Mouse (Mus musculus) retina, embryonic 14.5 days (tissue): ENCODE measurements around the gene Itgb3.
A peak's percentile ranks its signal among the peaks of the same experiment; 100 is the strongest.

Experiments used
- DNase-seq: peaks from one replicate; pipeline ENCODE4 v3.0.0-alpha.2; 2015; ENCODE audit warnings: low spot score

Gene Itgb3

DNA sequence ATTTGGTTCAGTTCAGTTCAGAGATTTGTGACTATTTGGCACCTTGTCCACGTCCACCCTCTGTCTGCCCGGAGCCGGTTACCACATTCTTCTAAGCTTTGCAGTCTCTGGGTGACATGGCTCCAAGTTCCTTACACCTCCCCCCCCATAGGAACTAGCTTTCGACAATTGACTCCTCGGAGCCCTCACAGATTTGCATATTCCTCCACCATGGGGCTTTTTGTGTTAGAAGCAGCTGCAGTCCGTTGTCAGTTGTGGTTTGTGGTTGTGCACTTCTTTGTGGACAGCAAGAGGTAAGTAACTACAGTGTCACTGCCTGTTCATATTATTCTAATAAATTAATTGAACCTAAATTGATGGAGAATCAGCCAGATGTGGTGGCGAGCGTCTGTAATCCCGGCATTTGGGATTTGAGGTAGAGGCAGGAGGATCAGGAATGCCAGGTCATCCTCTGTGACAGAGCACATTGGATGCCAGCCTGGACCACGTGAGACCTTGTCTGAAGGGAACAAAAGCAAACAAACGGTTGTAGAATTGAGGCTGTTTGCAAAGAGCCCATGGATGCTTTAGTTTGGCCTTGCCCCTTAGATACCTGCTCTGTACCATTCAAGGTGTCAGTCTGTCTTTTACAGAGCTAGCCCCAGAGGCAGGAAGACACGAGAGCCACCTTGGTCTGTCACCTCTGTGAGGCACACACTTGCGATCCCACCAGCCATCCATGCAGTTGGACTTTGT lies 25.0 kb upstream of the Itgb3 start:
- no peak for DNase-seq

DNA sequence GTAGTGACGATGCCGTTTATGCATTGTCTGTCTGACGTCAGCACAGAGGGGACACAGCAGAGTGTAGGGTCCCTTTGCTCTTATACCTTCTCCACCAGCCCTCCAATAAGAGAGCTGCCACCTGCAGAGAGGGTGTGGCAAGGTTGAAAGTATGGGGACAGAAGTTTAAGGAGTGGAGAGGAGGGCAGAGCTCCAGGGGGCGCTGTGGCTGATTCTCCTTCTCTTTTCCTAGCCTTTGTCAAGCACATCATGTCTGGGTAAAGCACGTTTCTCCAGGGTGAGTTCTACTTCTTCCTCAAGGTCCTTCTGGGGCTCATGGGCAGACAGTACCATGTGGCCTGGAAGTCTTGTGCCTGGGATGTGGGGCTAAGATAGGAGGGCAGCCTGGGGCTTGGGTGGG lies 22.3 kb upstream of the Itgb3 start:
- DNase-seq: no peak

DNA sequence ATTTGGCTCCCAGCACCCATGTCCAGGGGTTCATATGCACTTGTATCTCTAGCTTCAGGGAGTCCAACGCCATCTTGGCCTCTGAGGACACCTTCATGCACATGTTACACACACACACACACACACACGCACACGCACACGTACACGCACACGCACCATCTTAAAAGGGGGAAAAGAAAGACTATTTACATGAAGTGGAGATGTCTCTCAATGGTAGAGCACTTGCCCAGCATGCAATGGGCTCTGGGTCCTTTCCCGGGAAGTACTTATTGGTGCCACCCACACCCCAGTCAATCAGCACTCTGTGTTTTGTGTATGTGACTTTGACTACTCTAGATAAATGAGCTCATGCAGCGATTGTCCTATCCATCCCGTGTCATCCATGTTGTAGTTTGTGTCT lies 19.9 kb upstream of the Itgb3 start:
- no peak for DNase-seq

DNA sequence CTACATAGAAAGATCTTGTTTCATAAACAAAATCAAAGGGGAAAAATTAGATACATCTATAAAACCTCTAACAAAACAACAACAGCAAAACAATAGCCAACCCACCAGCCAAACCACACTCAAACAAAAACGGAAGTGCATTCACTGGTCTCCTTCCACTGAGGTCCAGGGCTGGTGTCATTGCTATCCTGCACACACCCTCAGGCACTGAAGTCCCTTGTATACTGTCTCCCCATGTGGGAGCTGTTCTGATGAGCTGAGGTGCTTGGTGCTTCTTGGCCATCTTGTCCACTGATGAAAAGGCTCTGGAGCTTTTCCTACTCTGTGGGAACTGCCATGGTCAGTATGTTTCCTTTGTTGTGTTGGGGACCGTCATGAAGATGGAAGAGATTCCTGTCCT lies 19.3 kb upstream of the Itgb3 start:
- DNase-seq: no peak

DNA sequence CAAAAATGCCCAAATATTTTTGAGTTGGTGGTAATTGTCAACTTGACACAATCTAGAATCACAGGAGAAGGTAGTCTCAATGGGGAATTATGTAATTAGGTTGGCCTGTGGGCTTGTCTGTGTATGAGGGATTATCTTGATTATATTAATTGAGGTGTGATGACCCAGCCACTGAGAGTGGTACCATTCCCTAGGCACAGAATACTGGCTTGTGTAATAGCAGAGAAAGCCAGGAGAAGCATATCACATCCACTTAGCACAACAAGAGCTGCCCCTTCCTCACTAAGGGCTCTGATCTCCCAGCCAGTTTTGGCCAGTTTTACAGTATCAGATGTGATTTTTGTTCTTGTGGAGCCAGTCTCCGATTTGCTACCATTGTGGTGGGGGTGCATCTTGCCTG lies 18.2 kb upstream of the Itgb3 start:
- DNase-seq: no peak

DNA sequence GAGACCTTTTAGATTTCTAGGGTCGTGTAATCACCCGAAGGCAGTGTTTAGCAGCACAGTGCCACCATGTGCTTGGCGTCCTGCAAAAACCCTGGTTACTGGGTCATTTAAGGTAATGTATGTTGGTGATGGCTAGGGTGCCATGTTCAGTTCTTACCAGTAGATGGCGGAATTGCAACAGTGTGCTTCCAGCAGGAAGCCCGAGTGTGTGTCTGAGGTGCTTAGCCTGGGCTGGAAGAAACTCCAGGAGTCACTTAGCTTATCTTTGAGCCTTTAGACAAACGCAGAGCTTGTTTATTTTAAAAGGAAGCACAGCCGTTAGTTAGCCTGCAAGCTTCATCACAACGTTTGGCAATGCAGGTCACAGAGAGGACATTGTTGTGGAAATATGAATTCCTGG lies 17.7 kb upstream of the Itgb3 start:
- peak; percentile 90 for DNase-seq

DNA sequence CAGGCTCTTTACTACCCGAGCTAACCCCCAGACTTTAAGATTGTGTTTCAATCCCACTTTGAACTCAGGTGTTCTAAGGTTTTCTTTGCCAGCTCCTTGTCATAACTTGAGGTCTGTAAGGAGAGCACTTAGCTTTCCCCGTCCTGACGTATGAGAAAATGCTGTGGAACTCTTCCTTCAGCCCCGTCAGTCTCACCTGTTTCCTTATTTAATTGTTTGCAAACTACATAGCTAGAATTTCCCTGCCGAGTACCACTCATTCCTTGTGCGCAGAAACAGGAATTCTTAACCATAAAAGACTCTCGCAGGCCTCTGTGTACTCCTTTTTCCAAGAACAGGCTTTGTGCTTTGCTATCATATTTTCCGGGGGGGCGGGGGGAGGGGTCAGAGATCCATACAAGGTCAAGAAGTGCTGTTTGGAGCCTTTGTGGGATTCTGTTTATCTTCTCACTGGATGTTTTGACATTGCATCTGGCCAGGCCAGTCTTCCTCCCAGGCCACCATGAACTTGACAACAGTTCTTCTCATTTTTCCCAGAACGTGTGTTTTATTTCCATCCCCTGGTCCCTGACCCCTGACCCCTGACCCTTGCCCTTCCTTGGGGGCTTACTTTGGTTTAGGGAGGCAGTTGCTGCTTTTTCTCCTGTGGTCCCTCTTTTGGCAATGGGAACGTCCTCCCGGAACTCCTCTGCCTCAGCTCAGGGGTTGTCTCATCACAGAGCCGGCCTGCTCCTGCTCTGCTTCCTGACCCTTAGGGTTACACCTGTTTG lies 15.5 kb upstream of the Itgb3 start:
- DNase-seq: no peak

DNA sequence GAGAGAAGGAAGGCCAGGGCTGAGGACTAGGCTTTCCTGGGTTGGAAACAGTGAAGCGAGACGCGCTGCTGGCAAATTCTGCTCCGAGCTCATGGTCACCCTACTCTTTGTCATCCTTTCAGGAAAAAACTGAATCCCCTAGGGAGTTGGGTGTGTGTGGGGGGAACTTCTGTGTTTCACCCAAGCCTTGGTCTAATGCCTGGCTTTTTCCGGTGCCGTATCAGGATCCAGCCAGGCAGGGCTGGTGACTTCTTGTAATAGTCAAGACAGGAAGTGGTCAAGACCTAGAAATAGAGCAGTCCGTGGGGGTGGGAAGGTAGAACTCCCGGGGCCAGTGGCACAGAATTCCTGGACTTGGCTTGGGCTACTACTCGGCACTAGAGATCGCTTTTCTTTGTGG lies 11.4 kb upstream of the Itgb3 start:
- no peak for DNase-seq

DNA sequence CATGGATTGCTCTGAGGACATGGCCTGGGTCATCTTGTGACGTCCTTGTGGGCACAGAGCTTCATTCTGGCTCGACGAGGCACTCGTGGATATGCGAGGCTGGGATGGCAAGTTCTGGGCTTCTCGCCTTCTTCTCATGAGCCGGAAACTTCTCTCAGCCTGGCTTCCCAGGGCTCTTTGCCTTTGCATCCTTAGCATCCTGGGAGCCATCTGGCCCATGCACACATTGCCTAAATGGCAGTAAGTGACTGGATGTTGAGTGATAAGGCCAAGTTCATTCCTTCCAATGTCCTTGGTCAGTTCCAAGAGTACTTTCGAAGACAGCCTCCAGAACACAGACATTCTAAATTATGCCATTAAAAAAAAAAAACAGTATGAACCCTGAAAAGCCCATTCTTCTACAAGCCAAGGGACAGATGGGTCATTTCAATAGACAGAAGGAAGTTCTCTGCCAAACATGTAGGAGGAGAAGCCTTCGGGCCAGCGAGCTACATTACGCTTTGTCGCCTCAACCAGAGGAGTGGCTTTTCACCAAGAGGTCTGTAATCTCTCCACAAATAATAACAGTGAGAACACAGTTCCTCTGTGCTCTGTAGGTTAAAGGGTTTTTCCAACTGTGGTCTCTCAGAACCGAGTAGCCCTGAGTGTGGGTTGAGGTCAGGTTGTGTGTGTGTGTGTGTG lies 8.4 kb upstream of the Itgb3 start:
- DNase-seq: no peak

DNA sequence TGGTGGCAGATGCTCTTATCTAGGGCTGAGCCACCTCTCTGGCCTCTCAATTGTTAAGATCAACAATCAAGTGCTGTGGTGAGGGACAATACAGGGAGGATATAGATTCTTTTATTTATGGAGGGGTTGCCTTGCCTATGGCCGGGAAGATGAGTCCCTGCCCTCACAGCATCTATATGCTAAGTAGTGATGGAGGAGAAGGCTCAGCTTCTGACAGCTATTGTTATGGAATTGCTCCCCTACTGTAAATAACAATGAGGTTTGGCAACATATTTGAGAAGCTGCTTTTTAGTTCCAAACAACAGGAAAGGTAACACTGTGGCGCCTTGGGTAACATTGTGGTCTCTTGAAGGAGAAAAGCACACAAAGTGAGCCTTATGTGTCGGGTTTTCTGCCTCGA lies 7.1 kb upstream of the Itgb3 start:
- DNase-seq: no peak

DNA sequence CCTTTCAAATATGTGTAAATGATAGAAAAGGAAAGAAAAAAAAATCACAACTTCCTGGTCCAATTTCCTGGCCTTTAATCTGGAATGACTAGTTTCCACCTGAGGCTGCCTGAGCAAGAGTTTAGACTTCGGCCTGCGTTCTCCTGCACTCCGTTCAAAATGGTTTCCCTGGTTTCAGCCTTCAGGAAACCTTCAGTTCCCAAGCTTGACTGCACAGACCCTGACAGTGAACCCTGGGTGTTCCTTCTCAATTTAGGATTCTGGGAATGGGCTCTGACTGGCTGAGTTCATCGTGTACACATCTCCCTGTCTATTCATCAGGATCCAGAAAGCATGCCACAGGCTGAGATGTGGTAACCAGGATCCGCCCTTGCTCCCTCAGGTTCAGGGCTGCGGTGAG lies 3.6 kb upstream of the Itgb3 start:
- no peak for DNase-seq

DNA sequence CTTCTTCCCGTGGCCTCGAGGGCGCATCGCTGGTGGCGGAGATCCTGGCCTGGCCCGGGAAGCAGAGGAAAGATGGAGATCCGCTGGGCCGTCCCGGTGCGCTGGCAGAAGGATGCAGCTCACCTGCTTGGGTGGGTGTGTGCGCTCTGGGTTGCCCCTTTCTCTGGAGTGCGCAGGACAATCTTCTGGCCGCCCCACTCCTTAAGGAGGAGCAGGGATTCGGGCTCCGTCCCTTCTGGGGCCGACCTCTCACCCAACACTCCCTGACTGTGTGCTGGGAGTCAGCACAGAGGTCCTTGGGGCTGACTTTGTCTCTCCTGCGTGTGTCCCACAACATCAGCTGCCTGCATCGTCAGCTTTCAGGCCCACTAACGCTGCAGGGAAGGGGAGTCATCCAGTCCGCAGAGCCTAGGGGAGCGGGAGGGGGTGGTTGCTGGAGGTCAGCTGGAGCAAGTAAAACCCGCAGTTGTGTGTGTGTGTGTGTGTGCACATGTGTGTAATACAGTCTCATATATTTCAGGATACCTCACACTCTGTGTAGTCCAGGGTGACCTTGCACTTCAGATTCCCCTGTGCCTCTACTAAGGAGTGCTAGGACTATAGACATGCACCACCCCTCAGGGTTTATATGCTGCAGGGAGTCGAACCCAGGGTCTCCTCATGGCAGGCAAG lies 585 bp downstream of the Itgb3 start:
- DNase-seq: no peak

DNA sequence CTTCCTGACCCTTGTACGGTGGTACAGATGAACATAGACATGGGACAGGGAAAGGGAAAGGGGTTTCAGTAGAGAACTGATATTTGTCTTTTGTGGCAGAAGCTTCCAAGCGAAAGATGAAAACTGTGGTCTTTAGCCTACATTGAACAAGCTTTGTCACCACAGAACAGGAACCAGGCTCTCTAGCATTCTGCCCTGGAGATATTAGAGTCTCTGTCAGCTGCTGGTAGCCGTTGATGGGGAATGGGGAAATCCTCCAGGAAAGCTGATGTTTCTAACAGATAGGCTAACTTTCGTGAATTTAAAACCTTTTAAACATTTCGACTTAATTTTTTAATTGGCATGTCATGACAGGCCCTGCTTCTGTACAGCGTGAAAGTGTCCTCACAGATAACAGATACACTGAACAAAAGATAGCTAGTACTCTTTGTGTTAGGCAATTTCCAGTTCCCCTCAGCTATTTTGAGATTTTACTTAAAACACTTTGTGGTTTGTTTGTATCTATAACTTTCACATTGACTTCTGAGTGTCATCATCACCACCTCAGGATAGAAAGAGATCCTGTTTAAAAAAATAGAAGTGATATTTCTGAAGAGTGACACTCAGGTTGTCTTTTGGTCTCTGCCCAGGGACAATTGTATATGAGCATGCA lies 1.4 kb downstream of the Itgb3 start:
- DNase-seq: no peak

DNA sequence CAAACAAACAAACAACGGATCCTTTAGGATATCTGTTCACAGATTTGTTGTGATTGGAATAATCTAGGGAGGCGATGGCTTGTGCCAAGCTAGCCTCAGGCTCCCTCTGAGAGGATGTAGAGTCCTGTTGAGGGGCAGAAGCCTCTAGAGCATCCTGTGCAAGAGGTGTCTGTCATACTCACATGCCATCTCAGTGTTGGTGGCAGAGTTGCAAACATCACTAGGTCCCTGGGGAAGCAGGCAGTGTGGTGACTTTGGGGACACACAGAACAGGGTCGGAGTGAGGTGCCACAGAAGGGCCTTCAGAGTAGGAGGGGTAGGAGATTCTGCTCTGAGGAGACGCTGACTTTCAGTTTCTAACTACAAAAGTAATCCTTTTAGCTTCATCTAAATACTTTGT lies 1.9 kb downstream of the Itgb3 start:
- no peak for DNase-seq

DNA sequence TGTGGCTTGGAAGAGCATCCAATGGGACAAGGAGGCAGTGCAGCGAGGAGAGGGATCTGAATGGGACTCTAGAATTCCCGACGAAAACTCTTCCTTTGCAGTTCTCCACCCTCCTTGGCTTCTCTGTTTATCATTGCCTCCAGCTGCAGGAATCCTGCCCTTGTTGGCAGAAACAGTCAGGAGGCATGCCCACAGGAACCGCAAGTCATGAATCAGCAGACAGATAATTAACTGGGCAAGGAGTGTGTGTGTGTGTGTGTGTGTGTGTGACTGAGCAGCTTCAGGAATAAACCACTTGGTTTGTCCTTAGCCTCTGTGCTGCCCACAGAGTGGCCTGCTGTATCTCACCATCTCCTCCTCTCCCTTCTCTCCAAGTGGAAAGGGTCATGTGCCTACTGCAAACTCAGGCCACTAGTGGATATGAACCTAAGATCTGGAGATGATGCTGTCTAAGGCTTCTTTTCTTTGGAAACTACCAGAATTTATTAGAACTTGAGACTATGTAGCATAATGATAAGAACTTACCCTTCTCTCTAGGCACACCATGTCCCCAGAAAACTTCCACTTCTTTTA lies 3.9 kb downstream of the Itgb3 start:
- DNase-seq: no peak

DNA sequence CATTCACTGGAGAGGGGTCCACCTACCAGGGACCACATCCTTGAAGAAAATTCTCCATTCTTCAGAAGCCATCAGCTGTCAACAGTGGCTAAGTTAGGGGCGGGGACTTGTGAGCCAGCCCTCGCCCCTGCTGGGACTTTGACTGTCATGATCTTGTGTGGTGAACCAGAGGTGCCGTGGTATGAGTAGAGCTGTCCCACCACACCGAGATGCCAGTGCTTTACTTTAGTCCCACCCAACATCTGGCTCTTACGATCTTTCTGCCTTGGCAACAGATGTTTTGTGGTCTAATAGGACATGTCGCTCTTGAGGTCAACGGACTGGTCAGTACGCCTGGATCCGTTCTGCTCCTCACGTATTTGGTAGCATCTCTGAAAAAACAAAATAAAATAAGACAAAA lies 5.8 kb downstream of the Itgb3 start:
- DNase-seq: no peak

DNA sequence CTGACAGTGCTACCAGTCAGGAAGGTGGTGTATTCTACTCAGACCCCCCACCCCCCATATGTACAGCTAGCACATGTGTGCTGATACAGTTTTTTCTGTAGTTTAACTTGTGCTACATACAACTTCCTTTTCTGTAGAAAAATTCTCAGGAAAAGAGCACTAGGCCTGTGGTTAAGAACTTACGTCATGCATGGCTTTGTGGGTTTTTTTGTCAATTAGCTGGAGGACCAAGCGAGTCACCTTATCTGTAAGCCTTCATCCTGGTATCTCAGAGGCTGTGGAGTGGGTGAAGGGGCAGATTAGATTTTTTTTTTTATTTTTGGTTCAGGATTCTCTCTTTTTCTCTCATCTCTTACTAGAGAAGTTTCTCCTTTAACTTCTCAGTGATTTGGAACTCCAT lies 6.3 kb downstream of the Itgb3 start:
- no peak for DNase-seq

DNA sequence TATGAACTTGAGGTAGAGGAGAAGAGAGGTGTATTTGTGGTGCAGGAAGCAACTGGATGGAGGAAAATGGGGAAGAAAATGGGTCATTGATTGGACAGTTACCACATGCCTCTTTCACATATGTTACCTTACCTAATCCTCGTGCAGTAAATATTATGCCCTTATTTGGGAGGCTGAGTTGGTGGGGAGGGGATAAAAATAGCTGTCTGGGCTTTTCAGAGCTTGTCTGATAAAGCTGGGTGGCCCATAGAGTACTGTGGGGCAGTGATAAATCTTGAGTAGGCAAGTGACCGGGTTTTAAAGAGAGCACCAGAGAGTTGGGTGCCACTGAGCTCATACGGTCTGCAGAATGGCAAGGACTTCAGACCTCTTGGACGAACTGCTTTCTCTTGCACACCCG lies 8.4 kb downstream of the Itgb3 start:
- no peak for DNase-seq

DNA sequence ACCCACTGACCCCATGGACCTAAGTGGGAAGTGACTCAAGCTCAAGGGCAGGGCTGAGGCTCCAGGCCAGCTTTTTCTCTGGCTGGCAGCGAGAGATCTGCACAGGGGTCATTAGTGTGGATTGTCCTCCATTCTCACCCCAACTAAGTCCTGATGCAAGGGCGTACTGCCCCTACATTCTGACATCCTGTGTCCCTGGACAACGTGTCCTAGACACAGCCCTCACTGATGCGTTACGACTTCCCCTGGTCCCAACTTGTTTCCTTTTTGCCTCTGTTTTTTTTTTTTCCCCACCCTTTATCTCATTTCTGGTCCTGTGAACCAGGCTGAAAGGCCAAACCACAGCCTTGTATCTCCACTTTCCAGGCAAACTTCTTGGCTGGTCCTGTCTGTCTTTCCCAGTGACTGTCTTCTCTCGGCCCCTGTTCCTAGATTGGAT lies 10.9 kb downstream of the Itgb3 start:
- DNase-seq: no peak

DNA sequence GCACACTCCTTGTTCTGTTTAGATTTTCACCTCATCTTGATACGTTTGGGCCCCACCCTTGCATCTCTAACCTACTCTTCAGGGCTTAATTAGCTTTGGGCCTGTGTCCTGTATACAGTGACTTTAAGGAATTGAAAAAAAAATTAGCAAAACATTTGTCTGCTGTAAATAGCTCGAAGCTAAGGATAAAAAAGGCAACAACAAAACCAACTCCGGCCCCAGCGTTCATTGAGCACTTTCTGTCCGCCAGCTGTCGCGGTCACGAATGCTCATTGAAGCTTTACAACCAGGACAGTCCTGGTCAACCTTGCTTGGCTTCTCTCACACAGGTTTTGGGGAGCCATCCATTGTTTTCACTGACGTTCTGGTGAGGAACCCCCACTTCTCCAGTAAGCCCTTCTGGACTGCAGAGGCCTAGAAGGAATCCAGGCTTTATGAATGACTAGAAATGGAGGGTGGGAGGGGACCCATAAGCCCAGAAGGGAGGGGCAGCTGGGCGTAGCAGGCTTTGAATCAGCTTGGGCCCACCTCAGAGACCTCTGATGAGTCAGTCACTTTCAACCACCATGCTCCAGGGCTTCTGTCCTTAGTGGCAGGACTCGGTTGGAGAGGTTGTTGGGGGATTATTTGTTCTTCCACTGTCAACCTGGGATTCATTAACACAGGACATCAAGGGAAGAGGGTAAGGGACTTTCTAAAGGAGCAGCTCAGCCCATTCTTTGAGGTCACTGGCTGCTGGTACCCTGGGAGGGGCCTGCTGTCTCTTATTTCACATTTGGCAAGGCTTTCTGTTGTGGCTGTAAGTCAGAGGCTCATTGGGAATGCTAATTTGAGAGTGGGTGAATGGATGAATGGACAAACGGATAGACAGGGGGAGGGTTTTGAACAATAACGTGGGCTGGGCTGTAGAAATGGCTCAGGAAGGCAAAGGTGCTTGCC lies 11.6 kb downstream of the Itgb3 start:
- peak; percentile 17 for DNase-seq
